In the genomic region with DNA sequence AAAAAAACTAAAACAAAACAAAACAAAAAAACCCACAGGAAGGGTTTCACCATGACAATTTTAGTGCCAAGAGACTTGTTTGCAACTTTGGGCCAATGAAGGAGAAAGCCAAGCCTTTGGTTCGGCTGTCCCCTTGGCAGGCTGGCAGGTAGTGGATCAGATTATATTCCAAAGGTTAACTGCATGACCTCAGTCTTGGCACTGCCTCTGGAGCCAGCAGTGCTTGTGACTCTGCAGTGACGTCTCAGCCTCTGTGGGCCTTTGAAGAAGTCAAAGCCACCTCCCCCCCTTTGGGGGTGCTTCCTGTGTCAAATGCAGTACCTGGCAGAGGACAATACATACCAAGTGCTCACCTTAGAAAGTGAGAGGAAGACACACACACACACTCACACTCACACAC, we compare ENCODE assay signal across 10 mouse cellular contexts. TPM values are rescaled to one million over a fixed set of nuclear protein-coding genes. Genes with fewer than 3 reads are reported as not detected.
DNase-seq lines count a peak whose midpoint lies in the region; ATAC-seq and TF ChIP-seq lines count a peak whose summit lies in the region.
"Had no signal": no experiment of that assay in that cellular context is flagged by ENCODE, and none has a peak within 500 bp of the region (broad histone marks: within the 10 kb centered on the region; RNA-seq: fewer than 3 reads in every experiment).

No protein-coding gene starts in this region.

- TF ChIP-seq EP300 in liver, postnatal 0 days (IDR thresholded peaks at IDR 0.05; ENCODE audit: low read depth), result no peak

- ATAC-seq in liver, postnatal 0 days, result peak; percentile 88
- no peak for ATAC-seq in liver, embryonic 11.5 days (replicated peaks; ENCODE audit: low FRiP score)
- ATAC-seq in hindbrain, embryonic 11.5 days (ENCODE audit: low FRiP score), result no peak

- 40% methylated on average over 2 of the region's 2 CpGs for WGBS in liver, postnatal 0 days (ENCODE audit: insufficient replicate concordance)
- WGBS in liver, embryonic 11.5 days, result 53% methylated on average over 2 of the region's 2 CpGs
- WGBS in hindbrain, embryonic 11.5 days, result 72% methylated on average over 2 of the region's 2 CpGs

- H3K4me2 ChIP-seq in liver, postnatal 0 days (ENCODE audit: low read depth, low read length), result no peak overlapping the region
- H3K4me2 ChIP-seq in liver, embryonic 11.5 days, result no peak overlapping the region
- H3K4me2 ChIP-seq in hindbrain, embryonic 11.5 days (replicated peaks; ENCODE audit: low read depth, low read length), result no peak overlapping the region
- H3K4me2 ChIP-seq: embryonic facial prominence, embryonic 13.5 days; midbrain, embryonic 12.5 days had no signal

- H3K27me3 ChIP-seq in liver, postnatal 0 days (ENCODE audit: insufficient read depth, low read length), result no peaks in the 10 kb centered on the region
- H3K27me3 ChIP-seq in liver, embryonic 11.5 days (replicated peaks; ENCODE audit: control insufficient read depth, insufficient read depth, low read length), result no peaks in the 10 kb centered on the region
- H3K27me3 ChIP-seq in hindbrain, embryonic 11.5 days (ENCODE audit: control insufficient read depth, insufficient read depth, low read length), result no peaks in the 10 kb centered on the region
- H3K27me3 ChIP-seq: embryonic facial prominence, embryonic 13.5 days; midbrain, embryonic 12.5 days had no signal

- H3K36me3 ChIP-seq in liver, postnatal 0 days (replicated peaks; ENCODE audit: insufficient read depth, low read length), result no peaks in the 10 kb centered on the region
- no peaks in the 10 kb centered on the region for H3K36me3 ChIP-seq in liver, embryonic 11.5 days (ENCODE audit: control insufficient read depth, insufficient read depth, low read length)
- H3K36me3 ChIP-seq in hindbrain, embryonic 11.5 days (ENCODE audit: control insufficient read depth, insufficient read depth, low read length), result no peaks in the 10 kb centered on the region
- H3K36me3 ChIP-seq: embryonic facial prominence, embryonic 13.5 days; midbrain, embryonic 12.5 days had no signal

- peak; percentile 63 for DNase-seq in liver, postnatal 0 days
- no peak for DNase-seq in liver, embryonic 11.5 days (ENCODE audit: low spot score)
- peak; percentile 32 to 46 for DNase-seq in cerebellum, postnatal 25 days
- peak; percentile 81 to 86 for DNase-seq in kidney, postnatal 25 days
- peak; percentile 80 for DNase-seq in thymus, postnatal 14 days
- DNase-seq in right cerebral cortex, postnatal 10 days (ENCODE audit: low spot score in 2 of 2), result no peak
- DNase-seq in B cell, adult 2 months, result no peak
- DNase-seq in hindbrain, embryonic 11.5 days (ENCODE audit: low spot score), result no peak

- H3K27ac ChIP-seq in liver, postnatal 0 days (ENCODE audit: low read depth), result peak overlapping the region; percentile 66
- no peak overlapping the region for H3K27ac ChIP-seq in liver, embryonic 11.5 days (ENCODE audit: low read depth, low read length)
- no peak overlapping the region for H3K27ac ChIP-seq in hindbrain, embryonic 11.5 days (ENCODE audit: low read depth, low read length)
- H3K27ac ChIP-seq: midbrain, embryonic 12.5 days had no signal

- H3K9me3 ChIP-seq in liver, postnatal 0 days (ENCODE audit: low read length), result no peaks in the 10 kb centered on the region
- H3K9me3 ChIP-seq in liver, embryonic 11.5 days (ENCODE audit: control insufficient read depth, low read length), result no peaks in the 10 kb centered on the region
- H3K9me3 ChIP-seq in hindbrain, embryonic 11.5 days (ENCODE audit: control insufficient read depth, low read length), result no peaks in the 10 kb centered on the region
- H3K9me3 ChIP-seq: embryonic facial prominence, embryonic 13.5 days; midbrain, embryonic 12.5 days had no signal

- H3K4me3 ChIP-seq in liver, postnatal 0 days (ENCODE audit: low read depth, low read length), result no peak overlapping the region
- no peak overlapping the region for H3K4me3 ChIP-seq in liver, embryonic 11.5 days (ENCODE audit: low read depth, low read length)
- no peak overlapping the region for H3K4me3 ChIP-seq in hindbrain, embryonic 11.5 days (ENCODE audit: low read depth, low read length)
- H3K4me3 ChIP-seq: embryonic facial prominence, embryonic 13.5 days; midbrain, embryonic 12.5 days had no signal

- no peak for TF ChIP-seq CTCF in liver, postnatal 0 days (IDR thresholded peaks at IDR 0.05; ENCODE audit: low read depth)

- no peak overlapping the region for H3K9ac ChIP-seq in liver, postnatal 0 days (replicated peaks)
- no peak overlapping the region for H3K9ac ChIP-seq in liver, embryonic 11.5 days (ENCODE audit: low read depth, low read length)
- no peak overlapping the region for H3K9ac ChIP-seq in hindbrain, embryonic 11.5 days (ENCODE audit: low read depth, low read length)
- H3K9ac ChIP-seq: embryonic facial prominence, embryonic 13.5 days; midbrain, embryonic 12.5 days had no signal

- H3K4me1 ChIP-seq in liver, postnatal 0 days (ENCODE audit: insufficient read depth), result peaks cover 61% of the 10 kb centered on the region
- H3K4me1 ChIP-seq in liver, embryonic 11.5 days (replicated peaks; ENCODE audit: control insufficient read depth, insufficient read depth, low read length), result peaks cover 18% of the 10 kb centered on the region
- no peaks in the 10 kb centered on the region for H3K4me1 ChIP-seq in hindbrain, embryonic 11.5 days (replicated peaks; ENCODE audit: control insufficient read depth, insufficient read depth, low read length)

RNA-seq across cellular contexts. Expression of a gene that starts 20.6 kb away (rescaled TPM):
- polyA plus RNA-seq in liver, postnatal 0 days (2015; fragmentation: Nextera tagmentation; extraction: Ambion mirVana), result 5.3 TPM in 2 replicates
- polyA plus RNA-seq in liver, embryonic 11.5 days (2014; fragmentation: Nextera tagmentation; extraction: Ambion mirVana), result 11.7 and 14.4 TPM in 2 replicates
- 15.4 and 17.9 TPM in 2 replicates for polyA plus RNA-seq in hindbrain, embryonic 11.5 days (2014; fragmentation: Nextera tagmentation; extraction: Ambion mirVana)

Comparison
In these comparisons a context has a peak if more than half of its experiments do, and no peak if none do; other contexts are left out.
1. DNase-seq: peak in liver, postnatal 0 days (single experiment), cerebellum, postnatal 25 days (2 of 2), kidney, postnatal 25 days (2 of 2) and thymus, postnatal 14 days (single experiment); none in liver, embryonic 11.5 days (single experiment), right cerebral cortex, postnatal 10 days (0 of 2), B cell, adult 2 months (0 of 2) and hindbrain, embryonic 11.5 days (single experiment).